Comparison of ENCODE assay signal across 28 mouse cellular contexts in genomic region chr14:121006021-121006420, GRCm38 (mm10). TPM values are rescaled to one million over a fixed set of nuclear protein-coding genes. Genes with fewer than 3 reads are reported as not detected.
DNase-seq lines count a peak whose midpoint lies in the region; ATAC-seq and TF ChIP-seq lines count a peak whose summit lies in the region.
"Had no signal": no experiment of that assay in that cellular context is flagged by ENCODE, and none has a peak within 500 bp of the region (broad histone marks: within the 10 kb centered on the region; RNA-seq: fewer than 3 reads in every experiment).

No protein-coding gene starts in this region.

- H3K27ac ChIP-seq in layer of hippocampus, adult 2 months: peak overlapping the region; percentile 49; the same call in 1 of the 2 replicates
- H3K27ac ChIP-seq: embryonic facial prominence, embryonic 10.5 days; gastrocnemius, adult 2 months; hindbrain, postnatal 0 days; limb, embryonic 10.5 days; liver, embryonic 15.5 days; lung, embryonic 15.5 days; midbrain, embryonic 15.5 days; neural tube, embryonic 13.5 days had no signal

- TF ChIP-seq CTCF in layer of hippocampus, adult 2 months (conservative IDR thresholded peaks at IDR 0.05): no peak

- peak; percentile 77 for ATAC-seq in frontal cortex, adult (ENCODE audit: low TSS enrichment)
- ATAC-seq: forebrain, postnatal 0 days; hindbrain, postnatal 0 days; intestine, embryonic 16.5 days; midbrain, embryonic 15.5 days; Patski had no signal

- H3K4me3 ChIP-seq in layer of hippocampus, adult 2 months: no peak overlapping the region
- H3K4me3 ChIP-seq: embryonic facial prominence, embryonic 10.5 days; gastrocnemius, adult 2 months; limb, embryonic 10.5 days; liver, embryonic 15.5 days; lung, embryonic 15.5 days; megakaryocyte, embryonic 14.5 days; midbrain, embryonic 15.5 days; myocyte; neural tube, embryonic 13.5 days had no signal

- no peak for DNase-seq in frontal cortex, postnatal 14 days (ENCODE audit: low spot score in 2 of 2)
- no peak for DNase-seq in layer of hippocampus, adult 2 months (ENCODE audit: low spot score in 2 of 2)
- DNase-seq in layer of hippocampus, adult 11-12 months (ENCODE audit: low spot score): no peak
- peak; percentile 14 for DNase-seq in cerebellum, adult 8-10 months
- DNase-seq in cerebellum, postnatal 36 days: peak; percentile 27 to 40
- no peak for DNase-seq in MN1 (ENCODE audit: low spot score)
- DNase-seq: adrenal gland, postnatal 36 days; forebrain, postnatal 0 days; gastrocnemius, adult 2 months; kidney, adult 9 months; kidney, postnatal 14 days; liver; lung, postnatal 36 days; retina, postnatal 1 day; right cerebral cortex, postnatal 25 days; spleen, adult 18-20 months had no signal

RNA-seq across cellular contexts. Expression of gene Farp1, which starts 29.0 kb away (rescaled TPM):
- 100 to 1,000 TPM; 102 TPM for total RNA-seq in layer of hippocampus, adult 2 months (2021)

Comparison
In these comparisons a context has a peak if more than half of its experiments do, and no peak if none do; other contexts are left out.
1. DNase-seq: peak in cerebellum, adult 8-10 months (single experiment) and cerebellum, postnatal 36 days (2 of 2); none in frontal cortex, postnatal 14 days (0 of 2), layer of hippocampus, adult 2 months (0 of 2), layer of hippocampus, adult 11-12 months (single experiment) and MN1 (single experiment).